Mouse (Mus musculus) intestine, embryonic 14.5 days (tissue): Measurements from ENCODE around the gene Slc22a16. TPM values are rescaled to one million over a fixed set of nuclear protein-coding genes. Genes with fewer than 3 reads are reported as not detected.

Experiments used
- ATAC-seq: fragments of 200-750 bp; cut with Nextera tagmentation; replicated peaks from 2 replicates; pipeline ENCODE4 v1.8.0; 2017; ENCODE audit warnings: low read depth, moderate number of reproducible peaks, moderate TSS enrichment, moderate library complexity; ENCODE audit not compliant: low FRiP score, low TSS enrichment
- DNase-seq: peaks from one replicate; pipeline ENCODE4 v3.0.0-alpha.2; 2018; ENCODE audit warnings: low spot score
- H3K27ac ChIP-seq: fragments of 300-500 bp; sonication (generic); 2 replicates; pipeline ENCODE4 v1.5.1; 2014; ENCODE audit warnings: low read depth, mild to moderate bottlenecking, control low read depth
- H3K27me3 ChIP-seq: fragments of 300-500 bp; sonication (generic); replicated peaks from 2 replicates; pipeline ENCODE4 v1.6.1; 2014; ENCODE audit warnings: low read length, control low read depth; ENCODE audit not compliant: control insufficient read depth, insufficient read depth
- H3K36me3 ChIP-seq: fragments of 300-500 bp; sonication (generic); 2 replicates; pipeline ENCODE4 v1.6.1; 2014; ENCODE audit warnings: low read length, control low read depth; ENCODE audit not compliant: control insufficient read depth, insufficient read depth
- H3K4me1 ChIP-seq: fragments of 300-500 bp; sonication (generic); replicated peaks from 2 replicates; pipeline ENCODE4 v1.6.1; 2014; ENCODE audit warnings: low read length, control low read depth, mixed read lengths; ENCODE audit not compliant: control insufficient read depth, insufficient read depth
- H3K4me2 ChIP-seq: fragments of 300-500 bp; sonication (generic); 2 replicates; pipeline ENCODE4 v1.6.1; 2014; ENCODE audit warnings: low read length
- H3K4me3 ChIP-seq: fragments of 300-500 bp; sonication (generic); 2 replicates; pipeline ENCODE4 v1.5.1; 2014; ENCODE audit warnings: low read depth, low read length, control low read depth, mixed read lengths
- H3K9ac ChIP-seq: fragments of 300-500 bp; sonication (generic); 2 replicates; pipeline ENCODE4 v1.6.1; 2014; ENCODE audit warnings: mild to moderate bottlenecking, low read length
- H3K9me3 ChIP-seq: fragments of 300-500 bp; sonication (generic); 2 replicates; pipeline ENCODE4 v1.6.1; 2016; ENCODE audit warnings: low read length, control low read depth; ENCODE audit not compliant: control insufficient read depth
- WGBS: fragments of 180-500 bp; shearing (Covaris S2); extraction: QIAGEN DNeasy Blood & Tissue Kit; methylation state at CpG from one replicate; pipeline ENCODE4 v1.1.7; 2014; 5-methylcytosine and 5-hydroxymethylcytosine counted together
- polyA plus RNA-seq: library from polyadenylated mRNA; unstranded; fragments of >200 nt; fragmentation: Nextera tagmentation; extraction: Ambion mirVana; gene quantifications from 2 replicates; pipeline ENCODE4 v1.2.1, GENCODE M21; 2014

Slc22a16 gene
- polyA plus RNA-seq, 1 experiment from 2014 or later = not detected

GRCm38 (mm10) chr10:40641901-40642300, 71.8 kb downstream of the Slc22a16 start:
- WGBS = 86% methylated on average over 7 of the region's 7 CpGs

GRCm38 (mm10) chr10:40643126-40643525, 73.0 kb downstream of the Slc22a16 start:
- Histone ChIP-seq H3K9ac (no peak overlapping the region), H3K4me3 (no peak overlapping the region), H3K36me3 (no peaks in the 10 kb centered on the region), H3K4me2 (no peak overlapping the region), H3K27me3 (no peaks in the 10 kb centered on the region), H3K27ac (no peak overlapping the region), H3K9me3 (no peaks in the 10 kb centered on the region), H3K4me1 (peaks cover 19% of the 10 kb centered on the region)
- DNase-seq = no peak
- WGBS = 79% methylated on average over 5 of the region's 5 CpGs
- no peak for ATAC-seq

More at GRCm38 (mm10) chr10:40641901-40642300, 71.8 kb downstream of the Slc22a16 start:
- Histone ChIP-seq H3K9ac (no peak overlapping the region), H3K36me3 (no peaks in the 10 kb centered on the region), H3K9me3 (no peaks in the 10 kb centered on the region), H3K27ac (no peak overlapping the region), H3K4me1 (peaks cover 20% of the 10 kb centered on the region), H3K4me3 (no peak overlapping the region), H3K27me3 (no peaks in the 10 kb centered on the region), H3K4me2 (no peak overlapping the region)
- ATAC-seq (no peak), DNase-seq (no peak)

GRCm38 (mm10) chr10:40644456-40644855, 74.3 kb downstream of the Slc22a16 start:
- peaks cover 9% of the 10 kb centered on the region for H3K4me1 ChIP-seq
- no peak overlapping the region for H3K4me2 ChIP-seq
- H3K36me3 ChIP-seq = no peaks in the 10 kb centered on the region
- peak; percentile 50 for DNase-seq
- peak overlapping the region; percentile 51; the same call in 1 of the 2 replicates for H3K27ac ChIP-seq
- H3K9me3 ChIP-seq = no peaks in the 10 kb centered on the region
- WGBS = 45% methylated on average over 9 of the region's 9 CpGs
- no peaks in the 10 kb centered on the region for H3K27me3 ChIP-seq
- no peak for ATAC-seq
- no peak overlapping the region for H3K9ac ChIP-seq
- H3K4me3 ChIP-seq = no peak overlapping the region

GRCm38 (mm10) chr10:40645346-40645745, 75.2 kb downstream of the Slc22a16 start:
- no peaks in the 10 kb centered on the region for H3K36me3 ChIP-seq
- no peak for ATAC-seq
- H3K9me3 ChIP-seq = no peaks in the 10 kb centered on the region
- H3K4me3 ChIP-seq = no peak overlapping the region
- 72% methylated on average over 1 of the region's 1 CpGs for WGBS
- H3K4me1 ChIP-seq = peaks cover 9% of the 10 kb centered on the region
- no peak overlapping the region for H3K27ac ChIP-seq
- no peak overlapping the region for H3K9ac ChIP-seq
- H3K27me3 ChIP-seq = no peaks in the 10 kb centered on the region
- no peak overlapping the region for H3K4me2 ChIP-seq
- DNase-seq = no peak

- H3K36me3 ChIP-seq = no peaks in the 10 kb centered on the region
- no peaks in the 10 kb centered on the region for H3K27me3 ChIP-seq
- H3K4me2 ChIP-seq = no peak overlapping the region
- DNase-seq (no peak), ATAC-seq (no peak)
- no peak overlapping the region for H3K9ac ChIP-seq
- no peaks in the 10 kb centered on the region for H3K9me3 ChIP-seq
- H3K4me1 ChIP-seq = peaks cover 7% of the 10 kb centered on the region
- WGBS = 86% methylated on average over 12 of the region's 12 CpGs
- H3K27ac ChIP-seq = no peak overlapping the region
- H3K4me3 ChIP-seq = no peak overlapping the region
Measured at GRCm38 (mm10) chr10:40648776-40649175, 78.6 kb downstream of the Slc22a16 start.

GRCm38 (mm10) chr10:40649634-40650033, 79.5 kb downstream of the Slc22a16 start:
- no peaks in the 10 kb centered on the region for H3K27me3 ChIP-seq
- ATAC-seq (no peak), DNase-seq (no peak)
- no peak overlapping the region for H3K9ac ChIP-seq
- H3K36me3 ChIP-seq = no peaks in the 10 kb centered on the region
- no peak overlapping the region for H3K27ac ChIP-seq
- no peaks in the 10 kb centered on the region for H3K9me3 ChIP-seq
- no peak overlapping the region for H3K4me2 ChIP-seq
- WGBS = 21% methylated on average over 4 of the region's 4 CpGs
- no peak overlapping the region for H3K4me3 ChIP-seq
- peaks cover 4% of the 10 kb centered on the region; the same call in 1 of the 2 replicates for H3K4me1 ChIP-seq

GRCm38 (mm10) chr10:40651676-40652075, 81.5 kb downstream of the Slc22a16 start:
- Histone ChIP-seq H3K4me3 (no peak overlapping the region), H3K4me2 (no peak overlapping the region), H3K4me1 (no peaks in the 10 kb centered on the region), H3K36me3 (no peaks in the 10 kb centered on the region), H3K9ac (no peak overlapping the region), H3K27ac (no peak overlapping the region), H3K27me3 (no peaks in the 10 kb centered on the region), H3K9me3 (no peaks in the 10 kb centered on the region)
- ATAC-seq = peak; percentile 50; the same call in 1 of the 2 replicates
- DNase-seq = no peak
- 59% methylated on average over 2 of the region's 2 CpGs for WGBS

Other genes starting within 250 kb of the Slc22a16 start
- gene Cdk19, start 230.8 kb upstream of the Slc22a16 start, polyA plus RNA-seq = 8.7 and 9.0 TPM in 2 replicates
- gene Ddo, start 59.7 kb downstream of the Slc22a16 start, polyA plus RNA-seq = 0.61 and 1.4 TPM in 2 replicates
- 4.2 and 4.5 TPM in 2 replicates for gene Mettl24, start 112.9 kb downstream of the Slc22a16 start, polyA plus RNA-seq